Mouse (Mus musculus) CH12.LX (cell line): ENCODE results near the gene Nmur1.

Source experiments
- EP300 ChIP-seq: IDR thresholded peaks from 2 replicates; pipeline ENCODE4 v1.6.1; 2011; ENCODE audit warnings: low read length, improper control_type of control experiment
- POLR2A ChIP-seq: IDR thresholded peaks from 2 replicates; pipeline ENCODE4 v1.6.1; 2011; ENCODE audit warnings: low read depth, mild to moderate bottlenecking, improper control_type of control experiment, low read length
- POLR2AphosphoS2 ChIP-seq: IDR thresholded peaks from 2 replicates; pipeline ENCODE4 v1.6.1; 2011; ENCODE audit warnings: low read depth, low read length, improper control_type of control experiment

- no peak for TF ChIP-seq EP300
- no peak for TF ChIP-seq POLR2AphosphoS2
- TF ChIP-seq POLR2A, result no peak
Measured at GRCm38 (mm10) chr1:86464223-86464874, 38.3 kb upstream of the Nmur1 start.
